Mouse (Mus musculus) forebrain, embryonic 14.5 days (tissue): ENCODE data around the gene Gm12184. TPM values are rescaled to one million over a fixed set of nuclear protein-coding genes. Genes with fewer than 3 reads are reported as not detected.

Experiments used
- ATAC-seq: fragments of 200-750 bp; cut with Nextera tagmentation; 2 replicates; pipeline ENCODE4 v1.8.0; 2017; ENCODE audit warnings: mild to moderate bottlenecking, moderate library complexity
- DNase-seq: peaks from one replicate; pipeline ENCODE4 v3.0.0-alpha.2; 2015; ENCODE audit warnings: low spot score
- H3K27ac ChIP-seq: fragments of 300-500 bp; sonication (generic); 2 replicates; pipeline ENCODE4 v1.5.1; 2014; ENCODE audit warnings: low read depth, mild to moderate bottlenecking, control low read depth, low read length, moderate library complexity
- H3K27me3 ChIP-seq: fragments of 300-500 bp; sonication (generic); replicated peaks from 2 replicates; pipeline ENCODE4 v1.6.1; 2014; ENCODE audit warnings: low read length, control low read depth, mixed read lengths; ENCODE audit not compliant: control insufficient read depth, insufficient read depth
- H3K36me3 ChIP-seq: fragments of 300-500 bp; sonication (generic); 2 replicates; pipeline ENCODE4 v1.6.1; 2014; ENCODE audit warnings: low read length, control low read depth; ENCODE audit not compliant: control insufficient read depth, insufficient read depth
- H3K4me1 ChIP-seq: fragments of 300-500 bp; sonication (generic); 2 replicates; pipeline ENCODE4 v1.6.1; 2014; ENCODE audit warnings: antibody characterized with exemption, low read length, control low read depth; ENCODE audit not compliant: control insufficient read depth, insufficient read depth
- H3K4me2 ChIP-seq: fragments of 300-500 bp; sonication (generic); 2 replicates; pipeline ENCODE4 v1.6.1; 2014; ENCODE audit warnings: mild to moderate bottlenecking, control low read depth, low read length
- H3K4me3 ChIP-seq: fragments of 300-500 bp; sonication (generic); 2 replicates; pipeline ENCODE4 v1.5.1; 2014; ENCODE audit warnings: low read depth, low read length, control low read depth
- H3K9ac ChIP-seq: fragments of 300-500 bp; sonication (generic); 2 replicates; pipeline ENCODE4 v1.6.1; 2014; ENCODE audit warnings: mild to moderate bottlenecking, low read length, control low read depth, moderate library complexity
- H3K9me3 ChIP-seq: fragments of 300-500 bp; sonication (generic); replicated peaks from 2 replicates; pipeline ENCODE4 v1.6.1; 2016; ENCODE audit warnings: low read length, control low read depth, mixed read lengths; ENCODE audit not compliant: control insufficient read depth
- WGBS: fragments of 180-500 bp; shearing (Covaris S2); extraction: QIAGEN DNeasy Blood & Tissue Kit; methylation state at CpG from one replicate; pipeline ENCODE4 v1.1.7; 2014; 5-methylcytosine and 5-hydroxymethylcytosine counted together
- polyA plus RNA-seq: library from polyadenylated mRNA; unstranded; fragments of >200 nt; fragmentation: Nextera tagmentation; extraction: Ambion mirVana; gene quantifications from 2 replicates; pipeline ENCODE4 v1.2.1, GENCODE M21; 2014

Gm12184 gene
- polyA plus RNA-seq, 1 experiment from 2014 or later = 3.5 TPM

DNA sequence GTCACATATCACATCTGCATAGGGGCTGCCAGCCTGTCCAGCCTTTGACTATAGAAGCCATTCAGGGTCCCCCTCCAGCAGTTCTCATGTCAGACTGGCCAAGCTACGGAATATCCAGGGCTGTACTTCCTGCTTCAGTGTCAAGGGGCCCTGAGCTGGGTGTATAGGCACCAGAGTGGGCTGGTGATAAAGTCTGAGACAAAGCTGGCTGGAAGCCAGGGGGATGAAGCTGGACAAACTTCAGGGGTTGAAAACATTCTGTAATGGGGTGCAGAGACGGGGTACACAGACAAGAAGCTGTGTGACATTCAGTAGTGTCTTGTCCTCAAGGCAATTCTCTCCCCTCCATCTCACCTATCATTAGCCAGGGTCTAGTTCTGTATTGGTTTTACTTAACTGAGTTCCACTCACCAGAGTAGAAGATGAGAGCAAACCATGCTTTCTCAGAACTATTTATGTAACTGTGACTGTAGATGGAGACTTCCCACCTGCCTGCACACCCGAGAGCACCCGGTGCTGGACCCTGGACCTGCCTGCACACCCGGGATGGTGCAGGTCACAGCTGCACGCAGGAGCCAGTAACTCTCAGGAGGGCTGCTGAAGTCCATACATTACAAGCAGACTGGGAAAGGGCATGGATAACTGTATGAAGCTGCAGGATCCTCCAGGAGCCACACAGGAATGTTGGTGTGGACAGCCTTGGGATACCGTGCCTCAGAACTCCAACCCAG is 43.1 kb upstream of the Gm12184 start:
- Histone ChIP-seq H3K4me2 (no peak overlapping the region), H3K9me3 (no peaks in the 10 kb centered on the region), H3K4me1 (peaks cover 3% of the 10 kb centered on the region; the same call in 1 of the 2 replicates), H3K4me3 (no peak overlapping the region), H3K27me3 (no peaks in the 10 kb centered on the region), H3K27ac (no peak overlapping the region), H3K9ac (no peak overlapping the region), H3K36me3 (no peaks in the 10 kb centered on the region)
- DNase-seq (no peak), ATAC-seq (no peak)
- WGBS = 76% methylated on average over 7 of the region's 7 CpGs

DNA sequence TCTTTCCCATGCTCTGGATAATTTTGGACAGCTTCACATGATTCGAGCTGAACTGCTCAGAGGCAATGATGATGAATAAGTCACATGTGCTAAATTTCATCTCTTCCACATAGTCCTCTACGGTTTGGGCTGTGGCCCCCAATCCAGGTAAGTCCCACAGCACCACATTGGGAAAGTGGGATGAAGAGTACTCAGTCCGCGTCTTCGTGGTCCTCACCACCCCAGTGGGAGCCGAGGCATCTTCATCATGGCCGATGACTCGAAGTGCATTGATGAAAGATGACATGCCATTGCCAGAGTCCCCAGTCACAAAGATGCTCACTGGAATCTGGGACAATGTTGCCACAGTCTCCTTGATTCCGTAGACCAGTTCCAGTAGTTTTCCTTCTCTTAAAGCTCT is 40.0 kb upstream of the Gm12184 start:
- Histone ChIP-seq H3K27me3 (no peaks in the 10 kb centered on the region), H3K4me1 (peaks cover under 1% of the 10 kb centered on the region; the same call in 1 of the 2 replicates), H3K27ac (no peak overlapping the region), H3K36me3 (no peaks in the 10 kb centered on the region), H3K4me2 (no peak overlapping the region), H3K4me3 (no peak overlapping the region), H3K9ac (no peak overlapping the region), H3K9me3 (no peaks in the 10 kb centered on the region)
- no peak for DNase-seq
- WGBS = 93% methylated on average over 9 of the region's 9 CpGs
- no peak for ATAC-seq

DNA sequence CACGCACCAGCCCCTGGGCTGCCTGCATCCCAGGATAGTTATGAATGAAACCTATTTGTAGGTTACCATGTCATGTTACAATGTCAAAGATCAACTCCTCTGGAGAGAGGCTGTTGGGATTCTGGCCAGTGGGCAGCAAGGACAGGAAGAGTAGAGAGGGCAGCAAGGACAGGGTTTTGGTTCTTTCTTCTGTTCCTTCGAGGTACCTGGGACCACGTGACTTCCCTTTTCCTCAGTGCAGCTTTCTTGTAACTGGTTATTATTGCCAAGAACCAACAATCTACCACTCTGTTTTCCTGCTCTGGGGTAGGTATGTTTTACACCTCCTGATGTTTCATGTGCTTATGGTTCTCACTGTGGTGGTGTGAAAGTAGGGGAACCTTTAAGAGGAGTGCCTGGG is 37.4 kb upstream of the Gm12184 start:
- no peak overlapping the region for H3K9ac ChIP-seq
- H3K4me3 ChIP-seq = no peak overlapping the region
- H3K27me3 ChIP-seq = 0 out of 2 replicates have a peak, but pooled peaks cover 4% of the 10 kb centered on the region
- H3K36me3 ChIP-seq = no peaks in the 10 kb centered on the region
- no peak overlapping the region for H3K4me2 ChIP-seq
- no peak for ATAC-seq
- WGBS = 88% methylated on average over 3 of the region's 3 CpGs
- no peak for DNase-seq
- H3K27ac ChIP-seq = no peak overlapping the region
- H3K4me1 ChIP-seq = no peaks in the 10 kb centered on the region
- H3K9me3 ChIP-seq = no peaks in the 10 kb centered on the region

DNA sequence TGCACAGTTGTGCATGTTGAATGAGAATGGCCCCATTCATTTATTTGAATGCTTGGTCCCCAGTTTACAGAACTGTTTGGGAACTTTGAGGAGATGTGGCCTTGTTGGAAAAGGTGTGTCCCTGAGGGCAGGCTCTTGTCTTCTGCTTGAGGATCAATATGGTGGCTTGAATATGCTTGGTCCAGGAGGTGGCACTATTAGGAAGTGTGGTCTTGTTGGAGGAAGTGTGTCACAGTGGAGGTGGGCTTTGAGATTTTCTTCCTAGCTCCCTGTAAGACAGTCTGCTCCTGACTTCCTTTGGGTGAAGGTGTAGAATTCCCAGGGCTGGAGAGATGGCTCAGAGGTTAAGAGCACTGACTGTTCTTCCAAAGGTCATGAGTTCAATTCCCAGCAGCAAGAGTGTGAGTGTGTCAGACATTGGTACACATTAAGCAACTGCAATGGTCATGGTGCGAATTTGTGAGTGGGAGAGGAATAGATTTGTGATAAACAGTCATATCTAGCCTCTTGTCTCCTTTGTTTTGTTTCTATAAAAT is 36.4 kb upstream of the Gm12184 start:
- H3K9me3 ChIP-seq = no peaks in the 10 kb centered on the region
- H3K4me3 ChIP-seq = no peak overlapping the region
- no peaks in the 10 kb centered on the region for H3K36me3 ChIP-seq
- H3K27me3 ChIP-seq = 0 out of 2 replicates have a peak, but pooled peaks cover 4% of the 10 kb centered on the region
- H3K4me2 ChIP-seq = no peak overlapping the region
- no peak overlapping the region for H3K9ac ChIP-seq
- no peak for ATAC-seq
- no peak overlapping the region for H3K27ac ChIP-seq
- WGBS = 93% methylated on average over 1 of the region's 1 CpGs
- peaks cover under 1% of the 10 kb centered on the region; the same call in 1 of the 2 replicates for H3K4me1 ChIP-seq
- DNase-seq = no peak

DNA sequence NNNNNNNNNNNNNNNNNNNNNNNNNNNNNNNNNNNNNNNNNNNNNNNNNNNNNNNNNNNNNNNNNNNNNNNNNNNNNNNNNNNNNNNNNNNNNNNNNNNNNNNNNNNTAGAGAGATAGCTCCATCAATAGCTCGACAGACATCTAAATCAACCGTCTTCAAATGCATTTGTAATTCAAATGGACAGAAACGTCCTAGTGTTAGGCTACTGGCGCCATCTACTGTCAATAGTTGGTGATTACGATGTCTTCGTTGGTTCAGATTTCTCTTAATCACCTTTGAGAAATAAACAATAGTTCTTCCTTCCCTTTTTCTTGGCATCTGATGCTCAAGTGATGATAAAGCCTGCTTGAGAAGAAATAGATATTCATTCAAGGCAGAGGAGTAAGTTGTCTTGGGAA is 32.6 kb upstream of the Gm12184 start:
- no peak overlapping the region for H3K27ac ChIP-seq
- H3K4me3 ChIP-seq = peak overlapping the region; percentile 36; the same call in 1 of the 2 replicates
- H3K9ac ChIP-seq = no peak overlapping the region
- DNase-seq = peak; percentile 92
- H3K4me1 ChIP-seq = peaks cover 11% of the 10 kb centered on the region
- 0 out of 2 replicates have a peak, but pooled peaks cover 4% of the 10 kb centered on the region for H3K27me3 ChIP-seq
- H3K9me3 ChIP-seq = no peaks in the 10 kb centered on the region
- no peak for ATAC-seq
- 0% methylated on average over 6 of the region's 6 CpGs for WGBS
- no peaks in the 10 kb centered on the region for H3K36me3 ChIP-seq
- H3K4me2 ChIP-seq = peak overlapping the region; percentile 89

DNA sequence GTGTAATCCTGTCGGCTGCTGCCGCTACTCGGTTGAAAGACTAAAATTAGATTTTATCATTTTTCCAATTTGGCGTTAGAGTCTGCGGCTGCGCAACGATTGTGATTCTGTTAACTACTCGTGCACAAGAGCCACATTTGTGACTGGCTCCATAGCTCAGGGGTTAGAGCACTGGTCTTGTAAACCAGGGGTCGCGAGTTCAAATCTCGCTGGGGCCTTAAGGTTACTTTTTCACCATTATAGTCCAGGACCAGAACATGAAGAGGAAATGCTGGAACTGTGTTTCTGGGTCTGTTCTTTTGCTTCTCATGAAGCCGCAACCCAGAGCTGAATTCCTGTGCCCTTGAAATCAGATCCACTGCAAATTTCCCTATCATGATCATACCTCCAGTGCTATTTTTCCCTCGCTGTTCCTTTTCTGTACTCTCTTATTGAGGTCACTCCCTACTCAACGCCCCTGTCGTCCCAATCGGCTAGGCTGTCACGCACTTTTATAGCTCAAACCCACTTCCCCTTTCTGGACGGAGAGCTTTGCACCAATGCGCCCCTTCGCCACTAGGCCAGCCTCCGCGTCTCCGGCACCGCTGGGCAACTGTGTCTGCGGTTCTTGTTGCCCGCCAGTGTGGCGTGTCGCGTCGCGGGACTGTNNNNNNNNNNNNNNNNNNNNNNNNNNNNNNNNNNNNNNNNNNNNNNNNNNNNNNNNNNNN is 27.2 kb upstream of the Gm12184 start:
- Histone ChIP-seq H3K4me3 (peak overlapping the region; percentile 49), H3K9me3 (no peaks in the 10 kb centered on the region), H3K27ac (no peak overlapping the region), H3K4me2 (peak overlapping the region; percentile 89), H3K9ac (peak overlapping the region; percentile 62), H3K36me3 (no peaks in the 10 kb centered on the region), H3K4me1 (peaks cover 16% of the 10 kb centered on the region), H3K27me3 (no peaks in the 10 kb centered on the region)
- DNase-seq = peak; percentile 88
- under 1% methylated on average over 31 of the region's 31 CpGs for WGBS
- peak; percentile 67 for ATAC-seq

DNA sequence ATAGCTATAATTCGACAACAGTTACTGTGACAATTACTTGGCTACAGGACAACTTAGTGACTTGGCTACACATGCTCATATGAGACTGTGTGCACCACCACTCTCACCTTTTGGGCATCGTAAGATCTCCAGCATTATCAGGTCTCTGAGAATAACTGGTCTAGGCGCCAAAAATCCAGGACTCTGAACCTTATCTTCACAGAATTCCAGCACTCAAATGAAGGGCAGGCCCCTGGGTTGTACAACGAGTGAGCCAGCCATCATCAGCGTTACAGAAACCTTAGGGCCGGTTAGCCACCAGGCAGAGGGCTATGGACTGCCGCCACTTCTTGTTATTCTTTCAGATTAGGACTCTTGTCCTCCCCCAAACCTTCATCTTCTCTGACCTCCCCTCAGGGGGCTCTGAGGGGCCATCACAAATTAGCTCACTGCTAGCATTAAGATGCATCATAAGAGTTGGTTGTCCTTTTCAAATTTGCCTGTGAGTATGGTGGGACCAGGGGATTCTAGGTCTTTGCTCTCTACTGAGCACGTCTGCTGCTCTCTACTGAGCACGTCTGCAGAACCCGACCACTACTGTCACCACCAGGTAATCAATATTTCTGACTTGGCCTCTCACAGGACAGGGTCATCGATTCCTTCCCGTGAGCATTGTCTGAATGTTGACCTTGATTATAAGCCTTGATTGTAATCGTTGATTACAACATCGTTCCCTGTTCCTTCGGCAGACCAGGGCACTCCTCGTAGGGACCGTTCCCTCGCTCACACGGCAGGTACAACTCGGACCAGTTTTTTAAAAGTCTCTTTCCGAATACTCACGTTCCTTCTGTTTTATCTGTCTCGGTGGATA is 26.4 kb upstream of the Gm12184 start:
- peak overlapping the region; percentile 49 for H3K4me3 ChIP-seq
- no peaks in the 10 kb centered on the region for H3K9me3 ChIP-seq
- peaks cover 15% of the 10 kb centered on the region for H3K4me1 ChIP-seq
- no peak overlapping the region for H3K27ac ChIP-seq
- peak overlapping the region; percentile 62 for H3K9ac ChIP-seq
- peak overlapping the region; percentile 89 for H3K4me2 ChIP-seq
- H3K27me3 ChIP-seq = no peaks in the 10 kb centered on the region
- DNase-seq = no peak
- no peaks in the 10 kb centered on the region for H3K36me3 ChIP-seq
- WGBS = 8% methylated on average over 23 of the region's 23 CpGs
- ATAC-seq = peak; percentile 8; the same call in 1 of the 2 replicates

DNA sequence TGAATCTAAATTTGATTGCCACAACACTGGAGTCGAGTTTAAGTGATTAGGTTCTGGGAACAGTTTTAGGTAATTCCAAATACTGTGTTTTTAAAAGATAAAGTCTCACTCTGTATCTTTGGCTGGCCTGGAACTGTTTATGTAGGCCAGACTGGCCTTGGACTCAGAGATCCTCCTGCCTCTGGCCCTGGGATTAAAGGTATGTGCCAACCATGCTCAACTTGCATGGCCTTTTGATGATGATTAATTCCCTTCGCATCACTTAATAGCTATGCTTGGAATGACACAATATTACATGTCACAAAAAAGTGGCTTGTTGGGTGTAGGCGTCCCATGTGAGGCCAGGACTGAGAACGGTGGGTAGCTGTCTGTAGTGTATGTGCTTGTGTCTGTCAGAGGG is 25.7 kb upstream of the Gm12184 start:
- ATAC-seq (no peak), DNase-seq (no peak)
- no peak overlapping the region for H3K9ac ChIP-seq
- WGBS = 71% methylated on average over 4 of the region's 4 CpGs
- no peaks in the 10 kb centered on the region for H3K36me3 ChIP-seq
- no peaks in the 10 kb centered on the region for H3K9me3 ChIP-seq
- no peaks in the 10 kb centered on the region for H3K27me3 ChIP-seq
- no peak overlapping the region for H3K4me3 ChIP-seq
- H3K4me1 ChIP-seq = peaks cover 12% of the 10 kb centered on the region
- H3K27ac ChIP-seq = no peak overlapping the region
- peak overlapping the region; percentile 89 for H3K4me2 ChIP-seq
